Mouse (Mus musculus) c-Kit-positive CD71-positive TER-119-negative erythroid progenitor cells, embryonic 14.5 days (primary cell): ENCODE results near the gene Arl15.

ENCODE experiments used
- DNase-seq: peaks from one replicate; pipeline ENCODE4 v3.0.0-alpha.2; 2013; ENCODE audit warnings: low read depth

Arl15 gene

GRCm38 (mm10) chr13:113986864-113987562 lies 192.7 kb downstream of the Arl15 start:
- DNase-seq: no peak

GRCm38 (mm10) chr13:113990247-113990646 lies 195.9 kb downstream of the Arl15 start:
- no peak for DNase-seq

- DNase-seq: no peak
Observed at GRCm38 (mm10) chr13:113990701-113991100, 196.4 kb downstream of the Arl15 start.

- no peak for DNase-seq
Observed at GRCm38 (mm10) chr13:113993066-113993465, 198.8 kb downstream of the Arl15 start.

GRCm38 (mm10) chr13:113994586-113994985 lies 200.3 kb downstream of the Arl15 start:
- no peak for DNase-seq

- DNase-seq: no peak
Observed at GRCm38 (mm10) chr13:113995490-113996236, 201.4 kb downstream of the Arl15 start.

- no peak for DNase-seq
Observed at GRCm38 (mm10) chr13:113998811-113999210, 204.5 kb downstream of the Arl15 start.

- DNase-seq: no peak
Observed at GRCm38 (mm10) chr13:114003463-114003862, 209.2 kb downstream of the Arl15 start.

- DNase-seq: no peak
Observed at GRCm38 (mm10) chr13:114004191-114004590, 209.9 kb downstream of the Arl15 start.

GRCm38 (mm10) chr13:114009786-114010185 lies 215.5 kb downstream of the Arl15 start:
- no peak for DNase-seq

- no peak for DNase-seq
Observed at GRCm38 (mm10) chr13:114010521-114010920, 216.2 kb downstream of the Arl15 start.

- DNase-seq: no peak
Observed at GRCm38 (mm10) chr13:114011019-114011418, 216.7 kb downstream of the Arl15 start.

- no peak for DNase-seq
Observed at GRCm38 (mm10) chr13:114017928-114018327, 223.6 kb downstream of the Arl15 start.

- DNase-seq: no peak
Observed at GRCm38 (mm10) chr13:114023541-114023940, 229.2 kb downstream of the Arl15 start.

GRCm38 (mm10) chr13:114026306-114026705 lies 232.0 kb downstream of the Arl15 start:
- DNase-seq: no peak

GRCm38 (mm10) chr13:114026751-114027150 lies 232.4 kb downstream of the Arl15 start:
- DNase-seq: no peak

GRCm38 (mm10) chr13:114048071-114048470 lies 253.8 kb downstream of the Arl15 start:
- no peak for DNase-seq

- DNase-seq: no peak
Observed at GRCm38 (mm10) chr13:114048688-114049087, 254.4 kb downstream of the Arl15 start.

GRCm38 (mm10) chr13:114051151-114051850 lies 257.0 kb downstream of the Arl15 start:
- no peak for DNase-seq

- no peak for DNase-seq
Observed at GRCm38 (mm10) chr13:114052426-114053205, 258.3 kb downstream of the Arl15 start.

GRCm38 (mm10) chr13:114053261-114053660 lies 259.0 kb downstream of the Arl15 start:
- no peak for DNase-seq

- no peak for DNase-seq
Observed at GRCm38 (mm10) chr13:114055686-114056085, 261.4 kb downstream of the Arl15 start.
